Mouse (Mus musculus) liver, postnatal 0 days (tissue): ENCODE data around the gene Zdhhc18.

Experiments used
- CTCF ChIP-seq: sonication (generic); IDR thresholded peaks from 2 replicates; pipeline ENCODE4 v1.5.1; 2016; ENCODE audit warnings: antibody characterized with exemption, low read depth
- EP300 ChIP-seq: IDR thresholded peaks from 2 replicates; pipeline ENCODE4 v1.6.1; 2016; ENCODE audit warnings: antibody characterized with exemption, low read depth, mild to moderate bottlenecking

DNA sequence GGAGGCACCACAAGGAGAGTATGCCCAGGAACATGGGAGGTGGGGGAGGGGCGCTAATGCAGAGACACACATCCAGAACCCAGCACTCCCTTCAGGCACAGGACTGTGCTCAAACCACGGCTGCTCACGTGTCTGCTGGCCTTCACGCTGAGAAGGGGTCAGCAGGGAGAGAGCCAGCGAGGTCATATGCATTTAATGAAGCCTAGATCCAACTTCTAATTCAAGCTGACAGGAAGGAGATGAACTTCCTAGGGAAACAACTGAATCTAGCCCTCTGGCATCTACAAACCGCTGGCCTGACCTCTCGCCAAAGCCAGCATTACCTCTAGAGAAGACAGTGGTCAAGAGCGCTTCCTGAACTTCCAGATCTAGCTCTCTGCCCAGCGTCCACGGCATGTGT, 34.5 kb downstream of the Zdhhc18 start:
- TF ChIP-seq CTCF (no peak), EP300 (no peak)
